Mouse (Mus musculus) activated CD4-positive, CD25-positive, alpha-beta regulatory T cell (primary cell): ENCODE measurements around the gene Ripor1. TPM values are rescaled to one million over a fixed set of nuclear protein-coding genes. Genes with fewer than 3 reads are reported as not detected.

ENCODE experiments used
- polyA plus RNA-seq, 2 experiments: library from polyadenylated mRNA; unstranded; fragments of 100-300 nt; shearing (Covaris generic); gene quantifications; one replicate each; pipeline ENCODE4 v1.2.1; 2017

The Ripor1 gene
- polyA plus RNA-seq, result 10 to 100 TPM; 13.2 to 18.4 TPM

DNA sequence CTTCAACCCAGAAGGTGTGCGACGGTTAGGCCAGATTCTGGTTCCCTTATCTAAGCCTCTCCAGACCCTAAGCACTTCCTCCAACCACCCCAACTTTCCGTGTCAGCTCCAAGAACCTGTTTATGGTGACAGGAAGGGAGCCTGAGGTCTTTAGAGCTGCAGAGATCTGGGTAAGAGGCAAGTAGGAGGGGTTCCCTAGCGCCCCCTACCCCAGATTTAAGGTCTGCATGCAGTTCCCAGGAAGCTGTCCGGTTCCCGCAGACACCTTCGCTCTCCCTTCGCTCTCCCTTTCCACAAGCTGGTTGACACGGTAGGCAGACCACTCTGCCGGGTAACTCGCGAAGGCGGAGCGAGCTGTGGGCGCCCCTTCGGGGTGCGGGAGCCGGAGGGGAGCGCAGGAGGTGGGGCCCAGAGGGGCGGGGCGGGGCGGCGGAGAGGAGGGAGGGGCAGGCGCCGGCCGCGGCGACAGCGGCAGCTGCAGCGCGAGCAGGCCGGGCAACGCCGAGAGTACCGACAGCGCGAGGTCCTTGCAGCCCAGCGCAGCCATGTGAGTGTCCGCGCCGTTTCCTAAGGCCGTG is at the start of gene Ripor1:
Ripor1 (plus strand) TSS at position 452 of the 578 bp plus-strand sequence.

DNA sequence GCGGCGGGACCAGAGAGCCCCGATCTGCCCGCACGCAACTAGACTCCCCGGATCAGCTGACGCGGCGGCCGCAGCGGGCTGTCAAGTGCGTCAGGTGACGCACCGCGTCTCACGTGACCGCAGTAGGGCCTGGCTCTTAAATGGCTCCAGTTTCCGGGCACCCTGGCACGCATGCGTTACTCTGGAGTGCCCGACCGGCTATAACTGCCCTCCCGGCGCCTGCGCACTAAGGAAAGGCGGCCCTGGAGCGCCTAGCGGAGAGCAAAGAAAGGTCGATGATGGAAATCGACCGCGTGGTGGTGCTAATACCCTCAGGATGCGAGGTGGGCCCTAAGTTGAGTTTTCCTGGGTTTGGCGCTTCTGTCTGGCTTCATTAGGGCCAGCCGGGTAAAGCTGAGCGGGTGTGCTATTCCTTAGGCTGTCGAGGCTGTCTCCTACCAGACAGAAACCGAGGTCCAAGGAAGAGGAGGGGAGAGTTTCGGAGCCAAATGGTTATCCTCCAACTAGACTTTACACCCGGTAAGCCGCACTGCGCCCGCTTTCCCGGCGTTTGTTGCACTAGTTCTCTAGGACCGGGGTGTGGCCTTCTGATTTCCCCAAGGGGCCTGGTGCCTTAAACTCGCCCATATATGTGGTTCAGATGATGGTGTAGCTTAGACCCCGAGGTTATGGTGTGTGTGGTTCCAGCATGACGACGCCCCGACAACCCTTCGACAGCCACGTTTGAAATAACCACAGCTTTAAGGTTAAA is 38.9 kb upstream of the Ripor1 start, which contains the start of gene Atp6v0d1:
Atp6v0d1 (minus strand) TSS at position 96 of the 751 bp plus-strand sequence.

DNA sequence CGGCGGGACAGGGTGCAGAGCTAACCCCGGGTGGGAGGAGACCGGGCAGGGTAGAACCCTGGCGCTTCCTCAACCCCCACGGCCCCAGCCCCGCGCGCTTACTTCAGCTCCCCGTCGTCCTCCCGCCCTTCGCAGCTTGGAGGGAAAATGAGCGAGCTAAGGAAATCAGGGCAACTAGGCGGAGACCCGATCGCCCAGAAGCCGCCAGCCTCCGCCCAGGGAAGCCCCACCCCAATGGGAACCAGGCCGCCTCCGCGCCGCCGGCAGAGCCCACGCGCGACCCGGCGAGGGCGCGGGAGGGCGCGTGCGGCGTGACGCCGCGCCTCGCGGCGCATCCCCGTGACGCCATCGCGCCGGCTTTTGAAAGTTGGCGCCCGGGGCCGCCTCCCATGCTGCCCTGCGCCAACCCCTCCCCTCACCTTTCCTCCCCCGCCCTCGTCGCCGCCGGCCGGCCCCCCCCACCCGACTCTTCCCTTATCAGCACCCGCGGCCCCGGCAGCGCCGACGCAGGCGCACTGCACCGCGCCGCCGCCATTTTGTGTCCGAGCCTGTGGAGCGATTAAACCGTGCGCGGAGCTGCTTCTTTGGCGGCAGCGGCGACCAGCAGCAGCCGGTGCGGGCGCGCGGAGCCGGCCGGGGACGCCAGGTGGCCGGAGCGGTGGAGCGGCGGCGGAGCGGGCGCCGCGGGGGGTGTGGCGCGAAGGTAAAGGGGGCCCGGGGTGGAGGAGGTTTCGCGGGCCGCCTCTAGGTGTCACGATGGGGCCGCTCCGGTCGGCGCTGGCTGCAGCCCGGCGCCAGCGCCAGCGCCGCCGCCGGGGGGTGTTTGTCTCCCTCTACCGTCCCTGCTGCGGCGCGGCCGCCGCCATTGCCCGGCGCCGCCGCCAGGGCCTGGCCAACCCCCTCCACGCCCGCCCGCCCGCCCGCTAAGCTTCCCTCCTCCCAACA is 31.2 kb downstream of the Ripor1 start, which contains the start of gene Ctcf:
Ctcf (plus strand) TSS at position 551 of the 945 bp plus-strand sequence.

GRCm38 (mm10) chr8:105636963-105637510 is 32.0 kb downstream of the Ripor1 start, which contains the start of gene Agrp:
TSS of gene Agrp (minus strand) at chr8:105637393.

Other genes starting within 250 kb of the Ripor1 start
- gene Plekhg4, start 232.0 kb upstream of the Ripor1 start, polyA plus RNA-seq, result 1 to 10 TPM in 1 of 2 experiments, not detected in 1; 1.1 TPM
- under 1 TPM in 1 of 2 experiments, not detected in 1; 0.63 TPM for gene Kctd19, start 191.8 kb upstream of the Ripor1 start, polyA plus RNA-seq
- not detected for gene Lrrc36, start 191.7 kb upstream of the Ripor1 start, polyA plus RNA-seq
- 1 to 10 TPM in 1 of 2 experiments, not detected in 1; 1.8 TPM for gene Tppp3, start 133.7 kb upstream of the Ripor1 start, polyA plus RNA-seq
- gene Zdhhc1, start 108.4 kb upstream of the Ripor1 start, polyA plus RNA-seq, result 1 to 10 TPM; 1.5 to 4.3 TPM
- gene Hsd11b2, start 86.5 kb upstream of the Ripor1 start, polyA plus RNA-seq, result under 1 TPM in 1 of 2 experiments, not detected in 1; 0.37 TPM
- 10 to 100 TPM; 56.2 to 62.2 TPM for gene Atp6v0d1, start 39.2 kb upstream of the Ripor1 start, polyA plus RNA-seq
- 100 to 1,000 TPM; 174 to 204 TPM for gene Ctcf, start 31.3 kb downstream of the Ripor1 start, polyA plus RNA-seq
- under 1 TPM in 1 of 2 experiments, not detected in 1; 0.90 TPM for gene Agrp, start 32.1 kb downstream of the Ripor1 start, polyA plus RNA-seq
- 100 to 1,000 TPM in 1 of 2 experiments, 10 to 100 TPM in 1; 90.8 to 130 TPM for gene Carmil2, start 81.0 kb downstream of the Ripor1 start, polyA plus RNA-seq
- 10 to 100 TPM; 65.1 to 65.6 TPM for gene Acd, start 95.8 kb downstream of the Ripor1 start, polyA plus RNA-seq
- 10 to 100 TPM in 1 of 2 experiments, 1 to 10 TPM in 1; 8.3 to 10.2 TPM for gene Pard6a, start 95.9 kb downstream of the Ripor1 start, polyA plus RNA-seq
- gene 4933405L10Rik, start 102.4 kb downstream of the Ripor1 start, polyA plus RNA-seq, result under 1 TPM in 1 of 2 experiments, not detected in 1; 0.26 TPM
- gene Enkd1, start 103.0 kb downstream of the Ripor1 start, polyA plus RNA-seq, result 1 to 10 TPM; 1.8 to 6.9 TPM
- gene Gfod2, start 153.4 kb downstream of the Ripor1 start, polyA plus RNA-seq, result 1 to 10 TPM; 2.1 to 4.7 TPM
- 10 to 100 TPM; 23.7 to 27.1 TPM for gene Ranbp10, start 222.1 kb downstream of the Ripor1 start, polyA plus RNA-seq
- under 1 TPM in 1 of 2 experiments, not detected in 1; 0.10 TPM for gene Tsnaxip1, start 222.5 kb downstream of the Ripor1 start, polyA plus RNA-seq
- 10 to 100 TPM; 12.8 to 21.8 TPM for gene Cenpt, start 248.0 kb downstream of the Ripor1 start, polyA plus RNA-seq
- 10 to 100 TPM; 26.6 to 30.2 TPM for gene Thap11, start 249.9 kb downstream of the Ripor1 start, polyA plus RNA-seq